Mouse (Mus musculus) C2C12 (cell line): Measurements from ENCODE around the gene Ece1.

Experiments used
- CTCF ChIP-seq: IDR thresholded peaks from one replicate; pipeline ENCODE4 v1.5.1; 2011; ENCODE audit not compliant: control insufficient read depth, insufficient read depth, insufficient read length
- MAX ChIP-seq: IDR thresholded peaks from one replicate; pipeline ENCODE4 v1.6.1; 2011; ENCODE audit warnings: mild to moderate bottlenecking, control low read depth
- MYOG ChIP-seq: IDR thresholded peaks from one replicate; pipeline ENCODE4 v1.6.1; 2011; ENCODE audit not compliant: control insufficient read depth, insufficient read length; ENCODE audit errors: extremely low read depth
- USF1 ChIP-seq: IDR thresholded peaks from one replicate; pipeline ENCODE4 v1.6.1; 2011; ENCODE audit warnings: low read depth, mild to moderate bottlenecking, control low read depth, moderate library complexity

DNA sequence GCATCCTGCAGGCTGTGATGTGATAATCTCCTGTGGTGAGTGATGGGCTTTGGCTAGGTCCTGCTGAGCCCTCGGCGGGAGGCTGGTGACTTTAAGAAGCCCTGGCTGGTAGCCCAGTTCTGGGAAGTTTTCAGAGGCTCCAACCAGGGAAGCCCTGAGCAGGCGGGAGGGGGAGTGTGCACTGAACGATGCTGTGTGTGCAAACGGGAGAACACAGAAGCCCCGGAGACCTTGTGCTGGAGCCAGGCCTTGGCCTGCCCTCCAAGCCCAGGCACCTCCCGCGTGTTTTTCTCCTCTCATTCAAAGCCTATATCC is 35.2 kb downstream of the Ece1 start:
- TF ChIP-seq CTCF (no peak), MAX (no peak), USF1 (no peak), MYOG (no peak)
